Mouse (Mus musculus) cerebellum, adult 2 months (tissue): ENCODE measurements at regions not wholly inside any gene's neighbourhood (a gene's known extent, or its start where the extent isn't known, plus 50 kb on each side); places are given as distances from the start of the nearest gene placed in this dataset.

Experiments
- DNase-seq, 2 experiments: peaks; one replicate each; pipeline ENCODE4 v3.0.0; 2021
- H3K27ac ChIP-seq: fragments of 200-500 bp; 2 replicates; pipeline ENCODE4 v1.5.1; 2012; ENCODE audit warnings: low read length, control low read depth, inconsistent platforms; ENCODE audit not compliant: insufficient read depth
- H3K27me3 ChIP-seq: fragments of 200-500 bp; 2 replicates; pipeline ENCODE4 v1.6.1; 2012; ENCODE audit warnings: inconsistent platforms, mild to moderate bottlenecking, low read length, moderate library complexity; ENCODE audit not compliant: control insufficient read depth, insufficient read depth
- H3K4me1 ChIP-seq: fragments of 200-500 bp; 2 replicates; pipeline ENCODE4 v1.6.1; 2011; ENCODE audit warnings: low read length; ENCODE audit not compliant: control insufficient read depth, insufficient read depth
- H3K4me3 ChIP-seq: fragments of 200-500 bp; replicated peaks from 2 replicates; pipeline ENCODE3; 2011; ENCODE audit warnings: mild to moderate bottlenecking, low read depth, low read length, control low read depth; ENCODE audit not compliant: insufficient read depth
- CTCF ChIP-seq: fragments of 200-500 bp; IDR thresholded peaks from 2 replicates; pipeline ENCODE4 v1.5.1; 2011; ENCODE audit warnings: low read depth, mild to moderate bottlenecking, control low read depth, low read length, moderate library complexity, borderline replicate concordance; ENCODE audit not compliant: insufficient read depth
- POLR2A ChIP-seq: fragments of 200-500 bp; IDR thresholded peaks from 2 replicates; pipeline ENCODE4 v1.6.1; 2011; ENCODE audit warnings: low read length, control low read depth, borderline replicate concordance; ENCODE audit not compliant: insufficient read depth
- WGBS: fragments of 180-500 bp; shearing (Covaris S2); methylation state at CpG from one replicate; pipeline ENCODE4 v1.1.7; 2018; 5-methylcytosine and 5-hydroxymethylcytosine counted together

GRCm38 (mm10) chr3:60819684-60820281, 182.8 kb upstream of the P2ry1 start:
- H3K27me3 ChIP-seq, result no peaks in the 10 kb centered on the region
- TF ChIP-seq CTCF, result no peak
- TF ChIP-seq POLR2A, result no peak
- 51% methylated on average over 4 of the region's 4 CpGs for WGBS
- no peaks in the 10 kb centered on the region for H3K4me1 ChIP-seq
- H3K27ac ChIP-seq, result no peak overlapping the region
- no peak for DNase-seq
- H3K4me3 ChIP-seq, result no peak overlapping the region

DNA sequence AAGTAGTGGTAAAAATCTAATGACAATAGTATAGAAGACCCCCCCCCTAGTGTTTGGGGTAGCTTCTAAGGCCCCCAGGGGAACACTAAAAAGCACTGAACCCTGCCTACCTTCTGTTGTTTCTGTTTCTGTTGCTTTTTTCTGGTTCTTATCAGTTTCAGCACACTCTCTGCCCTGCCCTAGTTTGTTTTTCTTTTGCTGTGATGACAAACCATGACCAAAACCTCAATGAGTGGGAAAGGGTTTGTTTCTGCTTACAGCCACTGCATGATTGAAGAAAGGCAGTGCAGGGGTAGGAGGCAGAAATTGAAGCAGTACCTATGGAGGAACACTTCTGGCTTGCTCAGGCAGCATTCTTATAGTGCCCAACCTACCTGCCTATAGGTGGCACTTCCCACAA, 181.1 kb upstream of the P2ry1 start:
- Histone ChIP-seq H3K27ac (no peak overlapping the region), H3K4me1 (no peaks in the 10 kb centered on the region), H3K4me3 (no peak overlapping the region), H3K27me3 (no peaks in the 10 kb centered on the region)
- no peak for DNase-seq
- TF ChIP-seq CTCF (no peak), POLR2A (no peak)

GRCm38 (mm10) chr3:60826759-60827158, 175.8 kb upstream of the P2ry1 start:
- TF ChIP-seq CTCF (no peak), POLR2A (no peak)
- H3K27me3 ChIP-seq, result no peaks in the 10 kb centered on the region
- no peak for DNase-seq
- no peak overlapping the region for H3K4me3 ChIP-seq
- WGBS, result 85% methylated on average over 4 of the region's 4 CpGs
- H3K27ac ChIP-seq, result no peak overlapping the region
- H3K4me1 ChIP-seq, result no peaks in the 10 kb centered on the region

DNA sequence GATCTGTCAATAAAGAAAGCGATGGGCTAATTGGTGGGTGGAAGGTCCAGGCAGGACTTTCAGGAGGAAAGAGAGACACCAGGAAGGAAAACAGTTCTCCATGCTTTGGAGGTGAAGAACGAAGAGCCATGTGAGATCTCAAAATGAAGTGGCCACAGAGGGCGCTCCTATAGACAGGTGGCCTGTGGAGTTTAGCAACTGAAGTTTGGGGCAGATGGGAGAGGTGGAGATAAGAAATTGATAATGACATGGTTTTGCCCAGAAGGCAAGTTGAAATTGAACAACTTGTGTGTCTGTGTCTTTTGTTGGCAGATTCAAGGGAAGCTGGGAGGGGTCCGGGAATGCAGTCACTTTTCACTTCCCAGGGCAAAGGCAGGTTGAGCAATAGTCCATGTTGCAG, 170.2 kb upstream of the P2ry1 start:
- Histone ChIP-seq H3K27me3 (no peaks in the 10 kb centered on the region), H3K4me1 (no peaks in the 10 kb centered on the region), H3K27ac (no peak overlapping the region), H3K4me3 (no peak overlapping the region)
- no peak for DNase-seq
- TF ChIP-seq CTCF, result no peak
- no peak for TF ChIP-seq POLR2A
- 90% methylated on average over 4 of the region's 4 CpGs for WGBS

DNA sequence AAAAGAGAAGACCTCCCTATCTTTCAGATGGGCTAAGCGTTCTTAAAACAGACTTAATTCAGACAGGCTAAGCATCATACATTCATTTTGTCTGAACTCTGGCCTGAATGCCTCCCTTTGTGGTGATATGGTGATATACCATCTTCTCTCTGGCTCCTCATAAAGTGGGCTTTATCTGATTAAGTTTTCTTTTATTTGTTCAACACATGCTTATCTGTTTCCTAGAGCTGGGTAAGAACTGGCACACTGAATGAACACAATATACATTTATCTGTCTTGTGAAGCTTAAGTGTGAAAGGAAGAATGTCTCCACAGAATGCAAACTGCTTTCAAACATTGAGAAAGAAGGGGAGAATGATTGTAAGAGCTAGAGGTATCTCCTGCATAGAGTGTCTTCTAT, 160.7 kb upstream of the P2ry1 start:
- Histone ChIP-seq H3K27ac (no peak overlapping the region), H3K27me3 (no peaks in the 10 kb centered on the region), H3K4me1 (no peaks in the 10 kb centered on the region), H3K4me3 (no peak overlapping the region)
- WGBS, result 95% methylated on average over 1 of the region's 1 CpGs
- DNase-seq, result no peak
- TF ChIP-seq POLR2A (no peak), CTCF (no peak)

DNA sequence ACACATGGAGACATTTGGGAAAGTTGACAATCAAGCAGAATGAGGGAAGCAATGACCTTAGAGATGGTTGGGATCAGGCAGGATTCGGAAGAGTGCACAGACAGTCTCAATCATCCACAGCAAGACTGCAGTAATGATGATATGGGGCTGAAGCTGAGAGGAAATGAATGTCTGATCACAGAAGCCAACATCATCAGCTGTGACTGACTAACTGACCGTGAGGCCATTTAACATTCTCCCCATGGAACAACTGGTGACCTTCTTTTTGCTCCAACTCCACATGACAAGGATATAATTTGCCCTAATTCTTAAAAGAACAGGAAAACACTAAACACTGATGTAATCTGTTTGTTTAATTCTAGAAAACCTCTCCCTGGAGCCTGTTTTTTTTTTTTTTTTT, 157.3 kb upstream of the P2ry1 start:
- H3K27me3 ChIP-seq, result no peaks in the 10 kb centered on the region
- no peak for TF ChIP-seq CTCF
- TF ChIP-seq POLR2A, result no peak
- no peaks in the 10 kb centered on the region for H3K4me1 ChIP-seq
- no peak overlapping the region for H3K4me3 ChIP-seq
- DNase-seq, result no peak
- H3K27ac ChIP-seq, result no peak overlapping the region
- 76% methylated on average over 2 of the region's 2 CpGs for WGBS

DNA sequence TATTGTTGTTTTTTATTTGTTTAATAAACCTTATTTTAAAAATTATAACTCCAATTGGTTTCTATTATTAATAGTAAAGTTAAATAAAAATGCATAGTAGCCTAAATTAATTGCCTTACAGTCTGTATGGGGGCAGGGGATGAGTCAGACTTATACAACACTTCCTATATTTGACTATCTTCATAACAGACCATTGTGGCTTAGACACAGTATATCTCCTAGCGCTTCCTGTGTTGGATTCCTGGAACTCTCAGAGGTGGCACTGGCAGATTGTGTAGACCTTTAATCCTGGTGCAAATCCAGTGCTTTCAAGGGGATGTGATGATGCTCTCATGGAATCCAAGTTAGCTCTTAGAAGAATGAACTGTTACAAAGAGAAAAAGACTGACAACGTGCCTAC, 154.2 kb upstream of the P2ry1 start:
- H3K4me3 ChIP-seq, result no peak overlapping the region
- no peak for DNase-seq
- TF ChIP-seq CTCF, result no peak
- TF ChIP-seq POLR2A, result no peak
- H3K4me1 ChIP-seq, result no peaks in the 10 kb centered on the region
- 89% methylated on average over 2 of the region's 2 CpGs for WGBS
- no peaks in the 10 kb centered on the region for H3K27me3 ChIP-seq
- no peak overlapping the region for H3K27ac ChIP-seq

- WGBS, result 41% methylated on average over 5 of the region's 5 CpGs
- TF ChIP-seq CTCF (no peak), POLR2A (no peak)
- H3K4me3 ChIP-seq, result no peak overlapping the region
- no peak overlapping the region for H3K27ac ChIP-seq
- no peak for DNase-seq
- H3K4me1 ChIP-seq, result no peaks in the 10 kb centered on the region
- H3K27me3 ChIP-seq, result no peaks in the 10 kb centered on the region
Observed at GRCm38 (mm10) chr3:60853773-60854172, 148.8 kb upstream of the P2ry1 start.

GRCm38 (mm10) chr3:60855734-60856133, 146.9 kb upstream of the P2ry1 start:
- TF ChIP-seq CTCF, result no peak
- no peak for TF ChIP-seq POLR2A
- 58% methylated on average over 2 of the region's 2 CpGs for WGBS
- no peaks in the 10 kb centered on the region for H3K4me1 ChIP-seq
- H3K4me3 ChIP-seq, result no peak overlapping the region
- H3K27me3 ChIP-seq, result no peaks in the 10 kb centered on the region
- no peak overlapping the region for H3K27ac ChIP-seq
- DNase-seq, result no peak
